Mouse (Mus musculus) large intestine, adult 2 months (tissue): ENCODE data around the gene Pkp4. TPM values are rescaled to one million over a fixed set of nuclear protein-coding genes. Genes with fewer than 3 reads are reported as not detected.

ENCODE experiments used
- DNase-seq: peaks from one replicate; pipeline ENCODE4 v3.0.0-alpha.2; 2012; ENCODE audit warnings: low read depth, low spot score
- WGBS: fragments of 180-500 bp; shearing (Covaris S2); methylation state at CpG from one replicate; pipeline ENCODE4 v1.1.7; 2018; 5-methylcytosine and 5-hydroxymethylcytosine counted together
- polyA plus RNA-seq: library from polyadenylated mRNA; depleted of rRNA; stranded (reverse); fragments of >200 nt; gene quantifications from 2 replicates; pipeline ENCODE4 v1.2.3, GENCODE M21; 2012; rRNA removed

Gene Pkp4
- 33.5 and 67.2 TPM in 2 replicates for polyA plus RNA-seq

DNA sequence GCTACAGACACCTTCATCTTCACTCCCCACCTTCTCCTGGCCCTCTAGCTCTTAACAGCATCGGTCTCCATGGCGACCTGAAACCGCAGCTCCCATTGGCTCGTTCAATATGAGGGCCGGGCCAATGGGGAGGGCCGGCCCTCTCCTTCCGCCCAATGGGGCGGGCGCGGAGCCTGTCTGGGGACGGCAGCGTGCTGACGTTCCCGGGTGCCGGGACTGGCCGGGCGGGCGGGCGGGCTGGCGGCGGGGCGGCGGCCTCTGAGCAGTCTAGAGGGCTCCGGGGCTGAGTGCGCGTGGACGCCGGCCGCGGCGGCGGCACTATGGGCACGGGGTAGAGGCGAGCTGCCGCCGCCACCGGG is at the start of gene Pkp4, which contains the start of gene Ccdc148:
TSS of gene Pkp4 (plus strand) at position 246 of the 359 bp plus-strand sequence.
TSS of gene Ccdc148 (minus strand) at position 79 of the 359 bp plus-strand sequence.
- peak; percentile 94 for DNase-seq
- WGBS: under 1% methylated on average over 33 of the region's 37 CpGs

DNA sequence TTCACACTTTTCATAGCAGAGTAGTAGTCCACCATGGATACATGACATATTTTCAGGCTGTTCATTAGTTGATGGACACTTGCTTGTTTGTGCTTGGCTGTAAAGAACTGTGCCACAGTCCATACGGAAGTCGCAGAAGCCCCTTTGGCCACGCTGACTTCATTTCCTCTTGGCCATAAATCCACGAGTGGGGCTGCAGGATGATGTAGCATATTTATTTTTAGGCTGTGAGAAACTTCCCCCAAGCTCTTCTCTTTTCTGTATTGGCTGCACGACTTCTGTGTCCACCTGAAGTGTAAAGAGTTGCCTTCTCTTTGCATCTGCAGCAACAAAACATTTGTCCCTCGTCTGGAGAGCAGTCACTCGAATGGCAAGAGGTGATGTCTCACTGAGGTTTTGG is 31.6 kb upstream of the Pkp4 start:
- 64% methylated on average over 7 of the region's 7 CpGs for WGBS
- no peak for DNase-seq

- 69% methylated on average over 8 of the region's 8 CpGs for WGBS
- no peak for DNase-seq
These were observed 30.8 kb upstream of the Pkp4 start for GRCm38 (mm10) chr2:59129821-59130220.

DNA sequence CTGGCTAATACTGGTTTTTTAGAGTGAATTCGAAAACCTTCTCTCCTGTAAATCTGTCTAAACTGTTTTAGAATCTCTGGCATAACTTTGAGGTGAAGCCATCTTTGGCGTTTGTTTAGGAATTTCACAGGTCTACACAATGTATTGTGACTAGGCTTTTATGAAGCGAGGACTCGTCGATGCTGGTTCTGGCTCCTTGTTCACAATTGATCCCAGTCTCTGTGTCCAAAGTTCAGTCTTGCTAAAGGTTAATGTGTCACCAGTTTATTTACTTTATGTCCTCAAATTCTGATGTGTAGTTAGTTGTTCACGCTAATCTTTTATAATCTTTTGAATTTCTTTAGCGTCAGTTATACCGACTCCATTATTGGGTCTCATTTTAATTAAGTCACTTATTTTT is 29.6 kb upstream of the Pkp4 start:
- DNase-seq: no peak
- 37% methylated on average over 8 of the region's 8 CpGs for WGBS

DNA sequence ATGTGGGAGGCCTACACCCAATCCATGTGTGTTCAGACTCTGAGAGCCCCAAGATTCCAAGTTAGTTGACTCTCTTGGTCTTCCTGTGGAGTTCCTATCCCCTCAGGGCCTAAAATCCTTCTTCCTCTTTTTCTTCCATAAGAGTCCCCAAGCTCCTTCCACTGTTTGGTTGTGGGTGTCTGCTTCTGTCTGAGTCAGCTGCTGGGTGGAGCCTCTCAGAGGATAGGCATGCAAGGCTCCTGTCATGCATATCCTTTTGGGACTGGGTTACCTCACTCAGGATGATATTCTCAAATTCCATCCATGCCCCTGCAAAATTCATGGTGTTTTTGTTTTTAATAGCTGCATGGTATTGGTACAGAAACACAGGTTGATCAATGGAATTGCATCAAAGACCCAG is 5.2 kb upstream of the Pkp4 start:
- no peak for DNase-seq

DNA sequence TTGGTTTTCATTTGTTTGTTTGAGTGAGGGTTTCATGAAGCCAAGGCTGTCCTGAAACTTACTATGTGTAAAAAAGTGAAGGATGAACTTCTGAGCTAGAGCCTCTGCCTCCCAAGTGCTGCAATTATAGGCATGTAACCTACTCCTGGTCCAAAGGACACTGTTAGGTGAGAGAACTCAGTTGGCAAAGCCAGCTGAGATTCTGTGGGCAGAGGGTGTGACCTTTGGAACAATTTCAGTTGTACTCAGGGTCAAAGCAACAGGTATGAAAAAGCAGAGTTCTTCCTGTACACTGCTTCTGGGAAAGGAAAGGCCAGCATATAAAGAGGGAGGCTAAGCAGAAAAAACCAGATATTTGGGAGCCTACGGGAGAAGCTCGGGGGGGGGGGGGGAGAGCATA is 2.5 kb upstream of the Pkp4 start:
- 20% methylated on average over 2 of the region's 2 CpGs for WGBS
- no peak for DNase-seq

DNA sequence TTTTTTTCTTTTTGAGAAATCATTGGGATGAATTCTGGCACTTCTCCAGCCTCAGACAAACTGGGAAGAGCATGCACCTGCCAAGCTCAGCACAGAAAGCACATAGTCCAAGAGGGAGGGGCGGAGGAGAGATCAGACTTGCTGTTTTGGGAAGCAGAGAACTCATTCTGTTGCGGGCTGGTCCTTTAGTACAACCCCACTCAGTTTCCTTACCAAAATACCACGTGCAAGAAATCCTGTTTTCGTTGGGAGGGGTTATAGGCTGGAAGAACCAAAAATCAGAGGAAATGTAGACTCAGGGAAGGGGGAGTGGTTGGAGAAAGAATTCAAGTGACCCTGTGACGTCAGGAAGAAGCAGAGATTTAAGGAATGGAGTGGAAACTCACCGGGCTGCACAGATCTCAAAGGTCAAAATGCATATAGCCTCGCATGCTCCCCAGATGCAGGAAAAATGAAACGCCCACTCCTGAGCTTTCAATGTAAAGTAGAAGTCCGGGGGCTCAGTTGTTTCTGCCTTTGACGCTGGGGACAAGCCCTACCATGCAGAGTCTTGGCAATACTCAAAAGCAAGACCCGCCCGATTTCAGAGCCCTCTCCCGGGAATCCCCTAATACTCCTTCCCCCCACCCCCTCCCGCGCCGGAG is 567 bp upstream of the Pkp4 start:
- WGBS: 1% methylated on average over 16 of the region's 16 CpGs

DNA sequence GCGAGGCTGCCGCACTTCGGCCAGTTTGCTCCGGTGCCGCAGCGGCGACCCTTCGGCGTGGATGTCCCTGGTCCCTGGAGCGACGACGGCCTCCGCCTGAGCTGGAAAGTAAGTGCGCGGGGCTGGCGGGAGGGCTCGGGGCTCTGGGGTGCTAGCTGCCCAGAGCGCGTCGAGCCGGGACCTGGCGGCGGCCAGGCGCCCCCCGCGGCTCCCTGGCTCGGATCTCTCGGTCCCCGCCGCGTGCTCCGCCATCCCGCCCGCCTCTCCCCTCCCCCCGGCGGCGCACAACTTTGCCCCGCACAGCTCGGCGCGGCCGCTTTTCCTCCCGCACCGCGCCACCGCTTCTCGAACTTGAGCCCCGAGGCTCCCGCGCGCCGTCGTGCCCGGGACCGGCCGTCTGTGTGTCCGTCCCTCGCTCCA is 381 bp downstream of the Pkp4 start:
- DNase-seq: no peak
- WGBS: under 1% methylated on average over 41 of the region's 58 CpGs

More for the DNA sequence above, 567 bp upstream of the Pkp4 start:
- no peak for DNase-seq

GRCm38 (mm10) chr2:59161441-59162284 is 1.0 kb downstream of the Pkp4 start:
- WGBS: under 1% methylated on average over 74 of the region's 74 CpGs
- DNase-seq: no peak

DNA sequence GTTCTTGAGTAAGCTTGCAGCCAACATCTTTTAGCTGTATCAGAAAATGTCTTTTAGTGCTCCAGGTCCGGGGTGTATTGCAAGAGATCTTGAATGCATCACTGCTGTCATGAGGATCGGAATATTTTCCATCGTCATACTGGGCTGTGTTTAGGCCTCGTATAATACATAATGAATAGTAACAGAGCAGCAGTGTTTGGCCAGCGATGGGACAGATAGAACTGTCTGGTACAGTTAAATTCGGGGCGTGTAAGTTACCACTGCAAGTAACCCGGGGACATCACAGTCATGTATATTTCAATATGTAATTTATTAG is 1.6 kb downstream of the Pkp4 start:
- 34% methylated on average over 8 of the region's 8 CpGs for WGBS
- no peak for DNase-seq

- DNase-seq: no peak
- 48% methylated on average over 4 of the region's 4 CpGs for WGBS
These were observed 6.3 kb downstream of the Pkp4 start for GRCm38 (mm10) chr2:59166976-59167375.

GRCm38 (mm10) chr2:59167830-59168229 is 7.2 kb downstream of the Pkp4 start:
- no peak for DNase-seq
- 36% methylated on average over 4 of the region's 4 CpGs for WGBS

GRCm38 (mm10) chr2:59169572-59170207 is 9.0 kb downstream of the Pkp4 start:
- no peak for DNase-seq
- WGBS: 39% methylated on average over 9 of the region's 9 CpGs

DNA sequence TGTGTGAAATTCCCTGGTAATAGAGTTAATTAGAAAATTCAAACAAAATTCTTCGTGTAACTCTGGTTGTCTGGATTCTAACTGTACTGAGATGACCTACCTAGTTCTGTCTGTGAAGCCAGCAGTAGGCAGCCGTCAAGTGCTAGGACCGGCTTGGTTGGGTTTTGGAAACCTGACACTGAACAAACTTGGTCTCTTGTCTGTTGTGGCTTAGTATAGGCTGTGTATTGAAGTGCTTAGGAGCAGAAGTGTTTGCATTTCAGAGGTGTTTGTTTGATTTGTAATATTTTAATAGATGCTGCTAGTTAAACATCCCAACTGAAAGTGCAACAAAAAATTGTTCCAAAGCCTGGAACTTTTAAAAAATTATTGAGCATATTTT is 9.5 kb downstream of the Pkp4 start:
- DNase-seq: no peak
- WGBS: 52% methylated on average over 3 of the region's 3 CpGs

DNA sequence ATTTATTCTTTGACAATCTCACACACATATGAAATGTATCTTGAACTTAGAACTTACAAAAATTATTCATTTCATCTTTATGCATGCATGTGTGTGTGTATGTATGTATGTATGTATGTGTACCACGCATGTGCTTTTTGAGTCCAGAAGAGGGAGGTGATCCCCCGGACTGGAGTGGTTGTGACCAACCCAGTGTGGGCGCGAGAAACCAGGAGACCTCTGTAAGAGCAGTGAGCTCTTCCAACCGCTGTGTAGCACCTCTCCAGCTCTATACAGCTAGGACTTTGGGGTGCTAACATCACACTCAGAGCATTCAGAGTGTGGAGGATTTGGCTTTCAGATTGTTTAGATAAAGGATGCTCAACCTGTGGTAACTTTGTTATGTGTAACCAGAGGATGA is 9.9 kb downstream of the Pkp4 start:
- 96% methylated on average over 5 of the region's 5 CpGs for whole genome bisulfite sequencing

GRCm38 (mm10) chr2:59171533-59171932 is 10.9 kb downstream of the Pkp4 start:
- 37% methylated on average over 5 of the region's 5 CpGs for WGBS
- DNase-seq: no peak

More for the DNA sequence above, 9.9 kb downstream of the Pkp4 start:
- no peak for DNase-seq

GRCm38 (mm10) chr2:59175926-59176325 is 15.3 kb downstream of the Pkp4 start:
- no peak for DNase-seq
- 36% methylated on average over 6 of the region's 6 CpGs for WGBS

DNA sequence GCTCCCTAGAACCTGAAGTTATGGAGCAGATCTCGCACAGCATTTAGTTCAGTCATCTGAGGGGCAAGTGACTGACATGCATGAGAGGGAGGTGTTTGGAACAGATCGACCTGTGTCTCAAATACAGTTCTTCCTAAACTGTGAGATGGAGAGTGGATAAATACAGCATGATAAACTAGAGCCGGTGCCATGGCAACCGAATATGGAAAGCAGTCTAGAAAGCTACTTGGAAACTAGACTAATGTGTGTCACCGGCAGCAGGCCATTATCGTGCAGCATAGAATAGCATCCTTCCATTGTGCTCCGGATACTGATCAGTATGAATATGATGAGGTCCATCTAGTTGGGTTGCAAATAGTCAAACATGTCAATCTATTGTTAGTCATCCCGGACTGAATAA is 17.5 kb downstream of the Pkp4 start:
- 78% methylated on average over 8 of the region's 8 CpGs for whole genome bisulfite sequencing
- DNase-seq: no peak

GRCm38 (mm10) chr2:59178960-59179359 is 18.3 kb downstream of the Pkp4 start:
- DNase-seq: no peak
- 21% methylated on average over 4 of the region's 4 CpGs for WGBS

- no peak for DNase-seq
- 24% methylated on average over 5 of the region's 5 CpGs for WGBS
These were observed 18.8 kb downstream of the Pkp4 start for GRCm38 (mm10) chr2:59179487-59179886.
